Mouse (Mus musculus): ENCODE measurements around the gene Apoa2.

GRCm38 (mm10) chr1:171251594-171252324, 26.9 kb downstream of the Apoa2 start:
- TF ChIP-seq CTCF (IDR thresholded peaks at IDR 0.05; ENCODE audit: insufficient read depth, low read length) (no peak), POLR2A (IDR thresholded peaks at IDR 0.05; ENCODE audit: borderline replicate concordance, extremely low read depth, low read depth, low read length) (no peak)
